Mouse (Mus musculus) thymus, postnatal 10 days (tissue): ENCODE measurements around the gene Gm8439.
A peak's percentile ranks its signal among the peaks of the same experiment; 100 is the strongest.
"Not testable (repeated sequence)": the region's sequence is repeated elsewhere in the genome, so short reads cannot be mapped to it uniquely, and the experiment has no call there.

Source experiments
- DNase-seq, 2 experiments: peaks; one replicate each; pipeline ENCODE4 v3.0.0; 2021; ENCODE audit warnings: low spot score in 2 of 2

Gene Gm8439

GRCm38 (mm10) chr4:120588445-120588844 is at the start of gene Gm8439:
TSS of gene Gm8439 (plus strand) at chr4:120588745.
- no peak for DNase-seq

GRCm38 (mm10) chr4:120544896-120545295 is 43.6 kb upstream of the Gm8439 start:
- no peak for DNase-seq

- no peak for DNase-seq
Observed at GRCm38 (mm10) chr4:120556592-120556991, 32.0 kb upstream of the Gm8439 start.

GRCm38 (mm10) chr4:120565726-120566125 is 22.8 kb upstream of the Gm8439 start:
- DNase-seq: no peak

- no peak for DNase-seq
Observed at GRCm38 (mm10) chr4:120568005-120568404, 20.5 kb upstream of the Gm8439 start.

GRCm38 (mm10) chr4:120569025-120569424 is 19.5 kb upstream of the Gm8439 start:
- DNase-seq: no peak

- peak; percentile 90 to 94 for DNase-seq
Observed at GRCm38 (mm10) chr4:120569486-120570437, 18.8 kb upstream of the Gm8439 start, which contains the start of gene Ctps. TSS of gene Ctps (minus strand) at chr4:120570276.

- DNase-seq: no peak
Observed at GRCm38 (mm10) chr4:120570438-120571069, 18.0 kb upstream of the Gm8439 start.

- DNase-seq: no peak
Observed at GRCm38 (mm10) chr4:120571070-120571464, 17.5 kb upstream of the Gm8439 start.

GRCm38 (mm10) chr4:120571691-120572090 is 16.9 kb upstream of the Gm8439 start:
- no peak for DNase-seq

- DNase-seq: no peak
Observed at GRCm38 (mm10) chr4:120580894-120581293, 7.7 kb upstream of the Gm8439 start.

GRCm38 (mm10) chr4:120581711-120582110 is 6.8 kb upstream of the Gm8439 start:
- no peak for DNase-seq

- no peak for DNase-seq
Observed at GRCm38 (mm10) chr4:120586986-120587385, 1.6 kb upstream of the Gm8439 start.

- DNase-seq: no peak
Observed at GRCm38 (mm10) chr4:120589070-120589469, 525 bp downstream of the Gm8439 start.

- DNase-seq: peak; percentile 29 to 64
Observed at GRCm38 (mm10) chr4:120589815-120590422, 1.4 kb downstream of the Gm8439 start.

- no peak for DNase-seq
Observed at GRCm38 (mm10) chr4:120590973-120591372, 2.4 kb downstream of the Gm8439 start.

- not testable (repeated sequence) for DNase-seq
Observed at GRCm38 (mm10) chr4:120596210-120596609, 7.7 kb downstream of the Gm8439 start.

- DNase-seq: no peak
Observed at GRCm38 (mm10) chr4:120598922-120599321, 10.4 kb downstream of the Gm8439 start.

GRCm38 (mm10) chr4:120601774-120602173 is 13.2 kb downstream of the Gm8439 start:
- DNase-seq: no peak

GRCm38 (mm10) chr4:120602669-120603068 is 14.1 kb downstream of the Gm8439 start:
- DNase-seq: no peak

- DNase-seq: no peak
Observed at GRCm38 (mm10) chr4:120606941-120607340, 18.4 kb downstream of the Gm8439 start.

- no peak for DNase-seq
Observed at GRCm38 (mm10) chr4:120611005-120611404, 22.5 kb downstream of the Gm8439 start.
